Mouse (Mus musculus) limb, embryonic 11.5 days (tissue): ENCODE results near the gene Lsamp. TPM values are rescaled to one million over a fixed set of nuclear protein-coding genes. Genes with fewer than 3 reads are reported as not detected.

Source experiments
- ATAC-seq: fragments of 200-750 bp; cut with Nextera tagmentation; 2 replicates; pipeline ENCODE4 v1.8.0; 2017; ENCODE audit warnings: low read depth; ENCODE audit not compliant: insufficient number of reproducible peaks, low FRiP score, low TSS enrichment
- DNase-seq: peaks from one replicate; pipeline ENCODE4 v3.0.0-alpha.2; 2015; ENCODE audit warnings: low spot score
- H3K27ac ChIP-seq: fragments of 300-500 bp; sonication (generic); replicated peaks from 2 replicates; pipeline ENCODE4 v1.5.1; 2014; ENCODE audit warnings: low read depth, mild to moderate bottlenecking, low read length
- H3K27me3 ChIP-seq: fragments of 300-500 bp; sonication (generic); 2 replicates; pipeline ENCODE4 v1.6.1; 2014; ENCODE audit warnings: mild to moderate bottlenecking, low read length, mixed read lengths; ENCODE audit not compliant: control insufficient read depth, insufficient read depth
- H3K36me3 ChIP-seq: fragments of 300-500 bp; sonication (generic); 2 replicates; pipeline ENCODE4 v1.6.1; 2014; ENCODE audit warnings: mild to moderate bottlenecking, low read length, moderate library complexity, mixed read lengths; ENCODE audit not compliant: control insufficient read depth, insufficient read depth
- H3K4me1 ChIP-seq: fragments of 300-500 bp; sonication (generic); 2 replicates; pipeline ENCODE4 v1.6.1; 2014; ENCODE audit warnings: low read length, mixed read lengths; ENCODE audit not compliant: control insufficient read depth, insufficient read depth
- H3K4me2 ChIP-seq: fragments of 300-500 bp; sonication (generic); 2 replicates; pipeline ENCODE4 v1.6.1; 2014; ENCODE audit warnings: low read depth, mild to moderate bottlenecking, moderate library complexity; ENCODE audit not compliant: severe bottlenecking
- H3K4me3 ChIP-seq: fragments of 300-500 bp; sonication (generic); 2 replicates; pipeline ENCODE4 v1.5.1; 2014; ENCODE audit warnings: low read depth, low read length
- H3K9ac ChIP-seq: fragments of 300-500 bp; sonication (generic); 2 replicates; pipeline ENCODE4 v1.6.1; 2014; ENCODE audit warnings: mild to moderate bottlenecking, low read length
- H3K9me3 ChIP-seq: fragments of 300-500 bp; sonication (generic); 2 replicates; pipeline ENCODE4 v1.6.1; 2016; ENCODE audit warnings: low read length; ENCODE audit not compliant: control insufficient read depth
- WGBS: fragments of 180-500 bp; shearing (Covaris S2); extraction: QIAGEN DNeasy Blood & Tissue Kit; methylation state at CpG from one replicate; pipeline ENCODE4 v1.1.7; 2014; 5-methylcytosine and 5-hydroxymethylcytosine counted together
- polyA plus RNA-seq: library from polyadenylated mRNA; unstranded; fragments of >200 nt; fragmentation: Nextera tagmentation; extraction: Ambion mirVana; gene quantifications from 2 replicates; pipeline ENCODE4 v1.2.1, GENCODE M21; 2014

Lsamp gene
- polyA plus RNA-seq, 1 experiment from 2014 or later, result 3.1 TPM

DNA sequence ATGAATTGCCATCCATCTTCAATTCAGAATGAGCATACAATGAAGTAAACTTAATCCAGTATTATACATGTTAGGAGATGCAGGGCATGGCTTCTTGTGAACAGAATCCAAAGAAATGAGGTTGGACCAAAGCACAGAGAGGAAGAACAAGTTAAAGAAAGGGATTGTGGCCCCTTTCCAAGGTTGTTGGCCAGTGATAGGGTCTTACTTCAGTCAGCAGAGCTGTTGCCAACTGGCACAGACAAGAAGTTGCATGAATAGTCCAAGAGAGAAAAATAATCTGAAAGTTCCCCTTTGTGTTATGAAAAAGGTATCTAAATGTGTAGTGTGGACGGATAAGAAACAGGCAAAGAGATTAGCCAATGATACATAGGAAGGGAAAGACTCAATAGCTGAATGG is 843.0 kb downstream of the Lsamp start:
- Histone ChIP-seq H3K27ac (no peak overlapping the region), H3K4me1 (no peaks in the 10 kb centered on the region), H3K36me3 (no peaks in the 10 kb centered on the region), H3K4me3 (no peak overlapping the region), H3K9ac (no peak overlapping the region), H3K9me3 (no peaks in the 10 kb centered on the region), H3K27me3 (no peaks in the 10 kb centered on the region), H3K4me2 (no peak overlapping the region)
- no peak for DNase-seq
- no peak for ATAC-seq
- 81% methylated on average over 1 of the region's 1 CpGs for WGBS

GRCm38 (mm10) chr16:40831536-40831935 is 847.4 kb downstream of the Lsamp start:
- no peak for DNase-seq
- Histone ChIP-seq H3K4me3 (no peak overlapping the region), H3K9ac (no peak overlapping the region), H3K4me2 (no peak overlapping the region), H3K27ac (no peak overlapping the region), H3K27me3 (no peaks in the 10 kb centered on the region), H3K4me1 (no peaks in the 10 kb centered on the region), H3K36me3 (no peaks in the 10 kb centered on the region), H3K9me3 (no peaks in the 10 kb centered on the region)
- ATAC-seq, result no peak

DNA sequence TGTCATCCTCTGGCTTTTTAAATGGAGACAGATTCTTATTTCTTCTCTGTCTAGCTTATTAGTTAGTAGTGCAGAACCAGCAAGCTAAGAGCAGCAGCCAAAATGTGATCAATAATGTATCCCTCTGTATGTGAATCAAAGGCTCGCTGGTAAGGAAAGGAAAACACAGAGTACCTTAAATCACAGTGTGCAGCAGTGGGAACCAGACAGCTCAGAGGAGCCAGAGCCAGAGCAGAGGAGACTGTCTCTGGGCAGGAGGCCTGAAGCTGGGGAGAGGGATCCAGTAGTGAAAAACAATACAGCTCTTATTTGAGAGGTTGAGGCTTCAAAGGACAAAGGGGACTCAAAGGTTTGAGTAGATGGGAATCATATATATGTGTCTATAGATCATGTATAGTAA is 857.6 kb downstream of the Lsamp start:
- Histone ChIP-seq H3K9me3 (no peaks in the 10 kb centered on the region), H3K9ac (no peak overlapping the region), H3K27me3 (no peaks in the 10 kb centered on the region), H3K4me2 (no peak overlapping the region), H3K4me1 (no peaks in the 10 kb centered on the region), H3K27ac (no peak overlapping the region), H3K36me3 (no peaks in the 10 kb centered on the region), H3K4me3 (no peak overlapping the region)
- 59% methylated on average over 1 of the region's 1 CpGs for WGBS
- DNase-seq (no peak), ATAC-seq (no peak)

DNA sequence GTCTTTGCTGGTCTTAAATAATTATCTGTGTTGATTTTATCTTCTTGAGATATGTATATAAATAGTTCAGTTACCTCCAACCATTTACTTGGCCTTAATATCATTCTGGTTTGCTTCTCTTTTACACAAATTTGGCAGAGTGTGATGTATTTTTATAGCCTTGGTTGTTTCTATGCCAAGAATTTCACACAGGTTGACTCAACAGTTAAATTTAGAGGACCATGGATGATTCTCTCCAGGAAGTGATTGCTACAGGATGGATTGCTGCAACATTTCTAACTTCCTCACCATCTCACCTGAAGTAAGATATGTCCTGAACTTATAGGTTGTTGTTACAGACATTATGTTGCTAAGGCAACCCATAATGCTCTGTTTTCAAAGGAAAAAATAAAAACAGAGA is 882.6 kb downstream of the Lsamp start:
- no peak overlapping the region for H3K4me2 ChIP-seq
- no peaks in the 10 kb centered on the region for H3K9me3 ChIP-seq
- H3K27ac ChIP-seq, result no peak overlapping the region
- no peaks in the 10 kb centered on the region for H3K36me3 ChIP-seq
- H3K4me1 ChIP-seq, result no peaks in the 10 kb centered on the region
- no peak overlapping the region for H3K9ac ChIP-seq
- DNase-seq (no peak), ATAC-seq (no peak)
- no peak overlapping the region for H3K4me3 ChIP-seq
- no peaks in the 10 kb centered on the region for H3K27me3 ChIP-seq

DNA sequence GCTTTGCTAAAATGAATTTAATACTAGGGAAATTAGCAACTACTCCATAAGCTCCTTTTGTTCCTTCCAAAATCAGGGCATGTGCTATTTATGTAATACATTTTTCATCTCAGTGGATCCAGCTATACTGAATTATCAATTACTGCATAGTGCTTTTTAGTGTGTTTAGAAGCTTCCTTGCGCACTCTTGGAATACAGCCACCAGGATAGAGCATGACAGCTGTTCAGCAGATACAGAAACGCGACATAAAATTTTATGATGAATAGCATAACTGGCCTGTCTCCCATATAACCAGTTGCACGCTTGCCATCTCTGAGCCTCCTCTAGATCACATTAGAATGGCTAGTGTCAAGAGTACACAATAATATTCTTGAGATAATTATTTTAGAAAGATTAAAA is 894.1 kb downstream of the Lsamp start:
- WGBS, result 90% methylated on average over 4 of the region's 4 CpGs
- no peak for DNase-seq
- no peak overlapping the region for H3K4me2 ChIP-seq
- H3K27me3 ChIP-seq, result no peaks in the 10 kb centered on the region
- H3K4me1 ChIP-seq, result no peaks in the 10 kb centered on the region
- H3K4me3 ChIP-seq, result no peak overlapping the region
- H3K9ac ChIP-seq, result no peak overlapping the region
- no peaks in the 10 kb centered on the region for H3K36me3 ChIP-seq
- no peak overlapping the region for H3K27ac ChIP-seq
- no peak for ATAC-seq
- no peaks in the 10 kb centered on the region for H3K9me3 ChIP-seq

- ATAC-seq (no peak), DNase-seq (no peak)
- Histone ChIP-seq H3K9ac (no peak overlapping the region), H3K27ac (no peak overlapping the region), H3K36me3 (no peaks in the 10 kb centered on the region), H3K9me3 (no peaks in the 10 kb centered on the region), H3K27me3 (no peaks in the 10 kb centered on the region), H3K4me3 (no peak overlapping the region), H3K4me1 (no peaks in the 10 kb centered on the region), H3K4me2 (no peak overlapping the region)
- WGBS, result 78% methylated on average over 5 of the region's 5 CpGs
Measured at GRCm38 (mm10) chr16:40881942-40882341, 897.8 kb downstream of the Lsamp start.

DNA sequence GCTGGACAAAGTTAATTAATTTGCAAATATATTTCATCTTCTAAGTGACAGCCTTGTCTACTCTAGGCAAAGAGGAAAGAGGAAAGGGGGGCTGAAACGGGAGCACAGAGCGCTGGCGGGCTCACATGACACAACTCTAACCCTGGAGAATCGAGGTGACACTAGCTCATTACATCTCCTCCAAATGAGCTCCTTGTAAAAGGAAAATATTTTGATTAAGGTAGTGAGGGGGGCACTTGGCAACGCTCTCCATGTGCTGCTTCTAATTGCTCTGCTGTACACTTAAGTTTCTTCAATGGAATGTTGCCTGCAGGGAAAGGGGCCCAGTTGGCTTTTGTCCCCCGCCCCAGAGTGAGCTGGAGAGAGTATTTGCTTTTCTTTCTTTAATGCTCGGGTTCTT is 907.2 kb downstream of the Lsamp start:
- H3K27me3 ChIP-seq, result no peaks in the 10 kb centered on the region
- no peak overlapping the region for H3K4me2 ChIP-seq
- 0 out of 2 replicates have a peak, but pooled peaks have one; percentile 17 for ATAC-seq
- H3K27ac ChIP-seq, result no peak overlapping the region
- peaks cover 4% of the 10 kb centered on the region; the same call in 1 of the 2 replicates for H3K4me1 ChIP-seq
- no peak overlapping the region for H3K4me3 ChIP-seq
- no peak overlapping the region for H3K9ac ChIP-seq
- 33% methylated on average over 7 of the region's 7 CpGs for WGBS
- H3K36me3 ChIP-seq, result no peaks in the 10 kb centered on the region
- peak; percentile 22 for DNase-seq
- H3K9me3 ChIP-seq, result no peaks in the 10 kb centered on the region

DNA sequence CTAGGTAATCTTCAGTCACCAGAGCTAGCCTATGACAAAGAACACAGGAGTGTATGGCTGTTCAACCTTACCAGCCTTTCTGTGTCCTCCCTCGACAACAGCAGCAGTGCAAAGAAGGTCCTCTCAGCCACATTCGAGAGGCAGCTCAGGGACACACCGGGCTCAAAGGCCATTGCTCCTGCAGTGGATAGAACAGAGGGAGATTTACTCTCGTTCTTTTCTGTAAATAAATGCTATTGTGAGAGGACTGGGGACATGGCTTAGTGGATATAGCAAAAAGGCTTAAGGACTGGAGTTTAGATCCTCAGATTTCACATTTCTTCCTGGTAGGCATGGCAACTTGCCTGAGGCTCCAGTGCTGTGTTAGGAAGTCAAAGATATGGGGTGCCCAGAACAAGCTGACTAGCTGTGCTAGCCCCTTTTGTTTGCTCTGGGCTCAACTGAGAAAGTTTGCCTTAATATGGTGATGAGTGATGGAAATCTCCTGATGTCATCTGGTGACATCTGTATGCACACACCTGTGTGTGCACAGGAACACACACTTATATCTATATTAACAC is 913.7 kb downstream of the Lsamp start:
- H3K27me3 ChIP-seq, result no peaks in the 10 kb centered on the region
- no peaks in the 10 kb centered on the region for H3K9me3 ChIP-seq
- no peak overlapping the region for H3K27ac ChIP-seq
- DNase-seq (no peak), ATAC-seq (no peak)
- 75% methylated on average over 4 of the region's 4 CpGs for WGBS
- H3K4me1 ChIP-seq, result no peaks in the 10 kb centered on the region
- no peak overlapping the region for H3K9ac ChIP-seq
- no peaks in the 10 kb centered on the region for H3K36me3 ChIP-seq
- H3K4me3 ChIP-seq, result no peak overlapping the region
- no peak overlapping the region for H3K4me2 ChIP-seq

- no peak overlapping the region for H3K9ac ChIP-seq
- no peak overlapping the region for H3K4me3 ChIP-seq
- ATAC-seq (no peak), DNase-seq (no peak)
- no peaks in the 10 kb centered on the region for H3K36me3 ChIP-seq
- no peak overlapping the region for H3K4me2 ChIP-seq
- H3K4me1 ChIP-seq, result no peaks in the 10 kb centered on the region
- 50% methylated on average over 1 of the region's 1 CpGs for WGBS
- no peaks in the 10 kb centered on the region for H3K27me3 ChIP-seq
- no peak overlapping the region for H3K27ac ChIP-seq
- H3K9me3 ChIP-seq, result no peaks in the 10 kb centered on the region
Measured at GRCm38 (mm10) chr16:40907892-40908291, 923.7 kb downstream of the Lsamp start.
